Mouse (Mus musculus): ENCODE data around the gene Zfp513.

Zfp513 gene

GRCm38 (mm10) chr5:31199893-31200292 is 2.2 kb downstream of the Zfp513 start:
- no peak for DNase-seq (ENCODE audit: low spot score)

GRCm38 (mm10) chr5:31199321-31199892 is 2.7 kb downstream of the Zfp513 start:
- DNase-seq (ENCODE audit: low spot score) = no peak

DNA sequence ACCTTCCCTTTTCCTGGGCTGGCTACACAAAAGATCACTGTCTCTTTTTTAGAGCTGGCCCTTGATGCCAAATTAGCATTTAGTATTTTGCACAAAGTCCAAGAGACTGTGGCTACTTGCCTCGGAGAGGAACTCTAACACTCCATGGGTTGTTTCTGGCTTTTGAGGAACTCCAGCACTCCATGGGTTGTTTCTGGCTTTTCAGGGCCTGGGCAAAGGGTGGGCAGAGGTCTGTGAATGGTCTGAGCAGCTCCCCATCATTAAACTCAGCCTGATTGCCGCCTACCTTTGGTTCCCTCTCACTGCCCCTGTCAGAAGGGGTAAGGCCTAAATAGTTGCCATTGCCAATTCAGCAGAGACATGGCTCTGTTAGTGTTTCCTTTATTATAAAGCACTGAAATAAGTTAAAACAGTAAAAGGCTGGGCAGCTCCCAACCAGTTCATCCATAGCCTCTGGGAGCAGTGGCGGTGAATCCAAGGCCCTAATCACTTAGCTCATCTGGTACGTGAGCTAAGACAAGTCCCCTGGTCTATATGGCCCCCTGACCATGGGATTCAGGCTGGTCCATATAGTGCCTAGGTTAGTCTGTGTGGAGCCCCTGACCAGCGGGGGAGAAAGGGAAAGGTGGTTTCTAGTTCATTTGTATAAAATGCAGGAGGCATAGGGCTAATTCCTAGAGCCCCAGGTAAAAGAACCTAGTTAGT is 3.3 kb downstream of the Zfp513 start:
- DNase-seq (ENCODE audit: low spot score) = no peak

DNA sequence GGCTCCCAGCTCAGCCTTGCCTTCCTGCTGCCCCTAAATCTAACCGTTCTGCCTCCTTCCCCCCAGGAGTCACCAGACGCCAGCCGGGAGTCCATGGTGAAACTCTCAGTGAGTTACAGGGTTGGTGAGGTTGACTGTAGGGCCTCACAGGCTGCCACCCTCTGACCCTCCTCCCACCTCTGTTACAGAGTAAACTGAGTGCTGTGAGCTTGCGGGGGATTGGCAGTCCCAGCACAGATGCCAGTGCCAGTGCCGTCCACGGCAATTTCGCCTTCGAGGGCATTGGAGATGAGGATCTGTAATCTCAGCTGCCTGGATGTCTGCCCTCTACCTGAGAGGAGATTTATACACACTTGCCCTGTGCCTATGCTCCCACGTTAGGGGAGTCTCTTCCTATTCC is 3.9 kb downstream of the Zfp513 start:
- DNase-seq (ENCODE audit: low spot score) = no peak

- no peak for DNase-seq (ENCODE audit: low spot score)
Measured at GRCm38 (mm10) chr5:31197072-31197471, 5.0 kb downstream of the Zfp513 start.

GRCm38 (mm10) chr5:31196207-31196606 is 5.9 kb downstream of the Zfp513 start:
- DNase-seq (ENCODE audit: low spot score) = no peak

DNA sequence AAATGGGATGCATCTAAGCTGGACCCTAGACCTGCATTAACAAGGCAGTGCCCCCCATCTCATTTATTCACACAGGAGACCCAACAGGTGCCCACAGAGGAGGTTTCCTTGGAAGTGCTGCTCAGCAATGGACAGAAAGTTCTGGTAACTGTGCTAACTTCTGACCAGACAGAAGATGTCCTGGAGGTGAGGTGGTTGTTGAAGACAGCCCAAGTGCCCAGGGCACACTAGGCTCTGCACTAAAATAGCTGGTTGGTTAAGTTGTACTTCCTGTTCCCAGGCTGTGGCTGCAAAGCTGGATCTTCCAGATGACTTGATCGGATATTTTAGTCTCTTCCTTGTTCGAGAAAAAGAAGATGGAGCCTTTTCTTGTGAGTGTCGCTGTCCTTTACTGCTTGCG is 6.4 kb downstream of the Zfp513 start:
- no peak for DNase-seq (ENCODE audit: low spot score)

DNA sequence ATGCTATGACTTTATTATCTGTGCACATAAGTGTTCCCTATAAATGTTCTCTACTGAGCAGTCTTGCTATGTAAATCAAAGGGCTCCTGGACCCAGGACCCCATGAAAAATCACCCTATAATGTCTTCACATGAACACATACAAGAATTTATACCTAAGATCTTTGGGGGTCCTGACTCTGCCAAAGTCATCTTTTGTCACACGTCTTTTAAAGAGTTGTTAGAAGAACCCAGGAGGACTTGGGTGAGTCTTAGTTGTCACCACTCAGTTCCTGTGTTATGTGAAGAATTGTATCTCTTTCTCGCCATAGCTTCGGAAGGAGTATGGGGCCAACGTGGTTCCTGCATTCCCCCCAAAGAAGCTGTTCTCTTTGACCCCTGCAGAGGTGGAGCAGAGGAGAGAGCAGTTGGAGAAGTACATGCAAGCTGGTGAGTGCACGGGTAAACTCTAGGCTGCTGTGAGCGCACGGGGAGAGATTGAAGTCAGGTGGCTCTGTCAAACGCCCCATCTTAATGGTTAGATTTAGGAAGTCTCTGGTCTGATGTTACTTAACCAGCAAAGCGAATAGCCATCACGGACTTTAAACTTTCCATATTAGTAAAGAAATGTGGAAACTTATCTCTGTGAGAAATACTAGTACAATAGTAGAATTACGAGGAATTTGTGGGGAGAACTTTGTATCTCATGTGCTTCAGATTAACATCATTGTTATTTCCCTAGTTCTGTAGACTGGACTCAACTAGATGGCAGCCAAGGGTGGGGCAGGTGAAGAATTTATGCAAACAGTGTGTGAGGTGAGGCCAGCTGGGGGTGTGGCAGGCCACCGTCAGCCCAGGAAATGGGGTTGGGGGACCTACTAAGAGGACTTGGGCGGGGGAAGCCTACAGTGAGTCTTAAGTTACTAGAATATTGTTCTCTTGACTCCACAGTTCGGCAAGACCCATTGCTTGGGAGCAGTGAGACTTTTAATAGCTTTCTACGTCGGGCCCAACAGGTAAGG is 7.3 kb downstream of the Zfp513 start:
- DNase-seq (ENCODE audit: low spot score) = no peak

- no peak for DNase-seq (ENCODE audit: low spot score)
Measured at GRCm38 (mm10) chr5:31193631-31194281, 8.3 kb downstream of the Zfp513 start.

DNA sequence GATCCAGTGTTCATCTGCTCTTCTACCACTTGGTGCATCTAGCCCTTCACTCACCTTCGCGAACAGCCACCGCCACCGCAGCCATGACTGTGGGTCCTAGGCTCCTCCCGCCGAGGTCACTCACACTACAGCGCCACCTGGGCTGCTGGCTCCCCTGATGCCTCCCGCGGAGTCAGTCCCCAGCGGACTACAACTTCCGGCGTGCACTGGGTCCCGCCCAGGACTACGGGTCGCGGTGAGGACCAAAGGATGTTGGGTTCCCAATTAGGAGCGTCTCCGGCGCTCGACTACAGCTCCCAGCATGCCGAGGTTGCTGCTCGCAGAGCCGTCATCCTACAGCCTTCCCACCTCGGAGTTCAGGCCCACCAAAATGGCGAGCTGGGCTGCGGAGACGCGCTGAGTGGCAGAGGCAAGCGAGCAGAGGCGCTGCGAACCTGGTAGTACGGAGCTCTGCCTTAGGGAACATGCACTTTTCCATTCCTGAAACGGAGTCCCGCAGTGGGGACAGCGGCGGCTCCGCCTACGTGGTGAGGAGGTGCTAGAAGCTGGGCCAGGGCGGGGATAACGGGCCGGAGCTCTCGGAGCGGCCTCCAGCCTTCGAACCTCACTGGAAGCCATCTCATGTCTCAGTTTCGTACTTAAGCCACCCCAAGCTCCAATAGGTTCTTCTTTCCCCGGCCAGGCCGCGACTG is 9.0 kb downstream of the Zfp513 start, which contains the start of the genes Snx17 and Eif2b4:
Gene Snx17, plus strand, starts transcription at position 289 of the 692 bp plus-strand sequence.
Gene Eif2b4, minus strand, starts transcription at position 492 of the 692 bp plus-strand sequence.
- peak; percentile 98 for DNase-seq (ENCODE audit: low spot score)

GRCm38 (mm10) chr5:31192045-31192938 is 9.8 kb downstream of the Zfp513 start:
- DNase-seq (ENCODE audit: low spot score) = no peak

GRCm38 (mm10) chr5:31190201-31190600 is 11.9 kb downstream of the Zfp513 start:
- DNase-seq (ENCODE audit: low spot score) = no peak

- DNase-seq (ENCODE audit: low spot score) = no peak
Measured at GRCm38 (mm10) chr5:31188223-31188840, 13.8 kb downstream of the Zfp513 start.

- DNase-seq (ENCODE audit: low spot score) = no peak
Measured at GRCm38 (mm10) chr5:31183678-31184077, 18.4 kb downstream of the Zfp513 start.

DNA sequence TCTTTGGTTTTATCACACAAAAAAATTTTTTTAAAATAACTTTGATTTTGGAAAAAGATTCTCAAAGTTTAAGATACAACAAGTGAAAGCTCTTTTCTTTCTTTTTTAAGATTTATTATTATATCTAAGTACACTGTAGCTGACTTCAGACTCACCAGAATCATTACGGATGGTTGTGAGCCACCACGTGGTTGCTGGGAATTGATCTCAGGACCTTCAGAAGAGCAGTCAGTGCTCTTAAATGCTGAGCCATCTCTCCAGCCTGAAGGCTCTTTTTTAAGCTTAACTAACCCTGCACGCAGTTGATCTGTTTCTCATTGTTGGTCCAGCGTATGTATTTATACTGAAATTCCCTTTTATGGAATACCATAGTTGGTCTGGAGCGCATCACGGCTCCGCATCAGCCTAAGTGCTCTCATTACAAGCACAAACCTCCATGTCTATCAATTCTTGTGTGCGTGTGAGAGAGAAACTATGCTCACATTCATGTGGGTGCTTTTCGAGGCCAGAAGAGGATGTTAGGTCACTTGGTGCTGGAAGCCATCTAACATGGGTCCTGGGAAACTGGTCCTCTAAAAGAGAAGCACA is 20.8 kb downstream of the Zfp513 start:
- DNase-seq (ENCODE audit: low spot score) = no peak

DNA sequence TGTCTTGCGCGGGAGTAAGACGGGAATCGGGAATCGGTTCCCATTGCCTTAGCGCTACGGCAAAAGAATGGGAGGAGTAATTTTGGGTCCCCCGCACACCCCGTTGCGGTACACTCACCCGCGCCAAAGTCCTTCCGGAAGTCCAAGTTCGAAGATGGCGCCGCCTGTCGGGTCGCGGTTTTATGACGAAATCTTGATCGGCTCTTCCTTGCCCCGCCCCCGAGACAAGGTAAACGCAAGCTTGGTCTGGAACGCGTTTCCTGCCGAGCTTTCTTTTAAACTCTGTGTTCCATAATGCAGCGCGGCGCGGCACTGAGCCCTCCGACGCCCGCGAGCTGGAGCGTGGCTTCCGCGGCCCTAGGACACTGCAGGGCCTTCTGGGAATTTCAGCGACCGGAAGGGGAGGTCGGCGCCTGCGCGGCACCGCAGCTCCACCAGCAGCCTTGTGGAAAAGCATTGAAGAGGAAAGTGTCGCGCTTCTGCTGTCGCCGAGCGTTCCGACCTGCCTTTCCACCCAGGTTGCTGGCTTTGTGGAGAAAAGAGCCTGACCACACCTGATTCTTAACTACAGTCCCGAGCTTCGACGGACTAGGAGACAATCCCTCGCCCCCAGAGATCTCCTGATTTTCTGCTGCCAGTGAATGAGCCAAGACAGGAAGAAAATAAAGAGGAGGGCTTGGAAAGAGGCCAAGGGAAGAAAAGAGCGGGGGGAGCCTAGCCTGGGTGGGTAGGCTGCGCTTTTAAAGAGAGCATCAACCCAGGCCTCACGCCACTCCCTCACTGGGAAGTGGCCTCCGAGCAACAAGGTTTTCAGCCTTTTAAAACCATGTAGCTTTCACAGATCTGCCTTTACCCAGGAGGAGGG is 22.1 kb downstream of the Zfp513 start, which contains the start of the genes Gm29609 and Gtf3c2:
Gene Gm29609, minus strand, starts transcription at position 146 of the 865 bp plus-strand sequence.
Gene Gtf3c2, minus strand, starts transcription at position 379 of the 865 bp plus-strand sequence.
- DNase-seq (ENCODE audit: low spot score) = peak; percentile 95

- DNase-seq (ENCODE audit: low spot score) = no peak
Measured at GRCm38 (mm10) chr5:31179301-31179765, 22.8 kb downstream of the Zfp513 start.

DNA sequence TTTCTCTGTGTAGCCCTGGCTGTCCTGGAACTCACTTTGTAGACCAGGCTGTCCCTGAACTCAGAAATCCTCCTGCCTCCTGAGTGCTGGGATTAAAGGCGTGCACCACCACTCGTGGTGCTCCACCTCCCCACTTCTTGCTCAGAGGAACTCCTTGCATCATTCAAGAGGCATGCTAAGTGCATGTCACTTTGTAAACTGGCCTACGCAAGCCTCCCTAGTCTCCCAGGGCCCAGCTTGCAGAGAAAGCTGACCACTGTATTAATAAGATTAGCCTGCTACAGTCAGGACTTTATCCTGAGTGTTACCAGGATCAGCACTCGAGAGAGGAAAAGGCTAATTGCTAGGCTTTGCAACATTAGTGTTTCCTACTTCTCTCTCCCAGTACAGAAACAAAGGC is 33.5 kb downstream of the Zfp513 start:
- no peak for DNase-seq (ENCODE audit: low spot score)

All from urinary bladder, postnatal 25 days (tissue).